Mouse (Mus musculus): Measurements from ENCODE around the gene Psma4. TPM values are rescaled to one million over a fixed set of nuclear protein-coding genes. Genes with fewer than 3 reads are reported as not detected.
"Not testable (repeated sequence)": the region's sequence is repeated elsewhere in the genome, so short reads cannot be mapped to it uniquely, and the experiment has no call there.

Gene Psma4
- total RNA-seq (2021): 100 to 1,000 TPM; 117 to 128 TPM
- long read RNA-seq, experiment 1, transcript Psma4-201 (9 exons, 1,165 nt): major isoform, 58 of 73 reads
- long read RNA-seq, experiment 1, partial matches to known transcripts: 8 of 73 reads
- long read RNA-seq, experiment 1, other reads (novel, unspliced or antisense): 6 of 73 reads
- long read RNA-seq, experiment 2, transcript Psma4-201 (9 exons, 1,165 nt): major isoform, 40 of 55 reads
- long read RNA-seq, experiment 2, partial matches to known transcripts: 10 of 55 reads
- long read RNA-seq, experiment 2, other reads (novel, unspliced or antisense): 4 of 55 reads

GRCm38 (mm10) chr9:54950575-54951321 is at the start of gene Psma4, which contains the start of gene AY074887:
TSS of gene Psma4 (plus strand) at chr9:54950790.
TSS of gene AY074887 (minus strand) at chr9:54950998.
- DNase-seq (ENCODE audit: low spot score): peak; percentile 90

- DNase-seq (ENCODE audit: low spot score): no peak
Measured at GRCm38 (mm10) chr9:54909446-54909845, 41.1 kb upstream of the Psma4 start.

- DNase-seq (ENCODE audit: low spot score): no peak
Measured at GRCm38 (mm10) chr9:54915576-54915975, 35.0 kb upstream of the Psma4 start.

GRCm38 (mm10) chr9:54916401-54916800 is 34.2 kb upstream of the Psma4 start:
- DNase-seq (ENCODE audit: low spot score): no peak

GRCm38 (mm10) chr9:54917010-54917677 is 33.4 kb upstream of the Psma4 start, which contains the start of gene Hykk:
TSS of gene Hykk (plus strand) at chr9:54917283.
- DNase-seq (ENCODE audit: low spot score): peak; percentile 92

GRCm38 (mm10) chr9:54918191-54918590 is 32.4 kb upstream of the Psma4 start:
- DNase-seq (ENCODE audit: low spot score): no peak

- no peak for DNase-seq (ENCODE audit: low spot score)
Measured at GRCm38 (mm10) chr9:54918781-54919180, 31.8 kb upstream of the Psma4 start.

- DNase-seq (ENCODE audit: low spot score): no peak
Measured at GRCm38 (mm10) chr9:54919946-54920345, 30.6 kb upstream of the Psma4 start.

GRCm38 (mm10) chr9:54930741-54931140 is 19.8 kb upstream of the Psma4 start:
- DNase-seq (ENCODE audit: low spot score): no peak

- no peak for DNase-seq (ENCODE audit: low spot score)
Measured at GRCm38 (mm10) chr9:54931765-54932164, 18.8 kb upstream of the Psma4 start.

GRCm38 (mm10) chr9:54932379-54932778 is 18.2 kb upstream of the Psma4 start:
- no peak for DNase-seq (ENCODE audit: low spot score)

- no peak for DNase-seq (ENCODE audit: low spot score)
Measured at GRCm38 (mm10) chr9:54942071-54942470, 8.5 kb upstream of the Psma4 start.

- no peak for DNase-seq (ENCODE audit: low spot score)
Measured at GRCm38 (mm10) chr9:54944467-54944866, 6.1 kb upstream of the Psma4 start.

GRCm38 (mm10) chr9:54946256-54946655 is 4.3 kb upstream of the Psma4 start:
- no peak for DNase-seq (ENCODE audit: low spot score)

- DNase-seq (ENCODE audit: low spot score): peak; percentile 41
Measured at GRCm38 (mm10) chr9:54949465-54949864, 1.1 kb upstream of the Psma4 start.

GRCm38 (mm10) chr9:54950162-54950561 is 428 bp upstream of the Psma4 start:
- DNase-seq (ENCODE audit: low spot score): not testable (repeated sequence)

GRCm38 (mm10) chr9:54961059-54961458 is 10.5 kb downstream of the Psma4 start:
- DNase-seq (ENCODE audit: low spot score): no peak

- DNase-seq (ENCODE audit: low spot score): no peak
Measured at GRCm38 (mm10) chr9:54963669-54964068, 13.1 kb downstream of the Psma4 start.

GRCm38 (mm10) chr9:54969972-54970637 is 19.5 kb downstream of the Psma4 start:
- no peak for DNase-seq (ENCODE audit: low spot score)

- DNase-seq (ENCODE audit: low spot score): no peak
Measured at GRCm38 (mm10) chr9:54980674-54981073, 30.1 kb downstream of the Psma4 start, which contains the start of gene Chrna5. TSS of gene Chrna5 (plus strand) at chr9:54980880.
